ENCODE assay signal across 19 mouse cellular contexts in genomic region chr14:120374786-120375185, GRCm38 (mm10).
A peak's percentile ranks its signal among the peaks of the same experiment; 100 is the strongest.
DNase-seq lines count a peak whose midpoint lies in the region; ATAC-seq and TF ChIP-seq lines count a peak whose summit lies in the region.
"Had no signal": no experiment of that assay in that cellular context is flagged by ENCODE, and none has a peak within 500 bp of the region (broad histone marks: within the 10 kb centered on the region; RNA-seq: fewer than 3 reads in every experiment).

No protein-coding gene starts in this region.

- H3K4me2 ChIP-seq in myocyte (ENCODE audit: low read depth) = no peak overlapping the region
- H3K4me2 ChIP-seq in hindbrain, embryonic 13.5 days = no peak overlapping the region
- H3K4me2 ChIP-seq: embryonic facial prominence, embryonic 15.5 days; limb, embryonic 13.5 days; midbrain, embryonic 12.5 days had no signal

- H3K79me2 ChIP-seq in myocyte (ENCODE audit: control insufficient read depth, insufficient read depth) = peaks cover 94% of the 10 kb centered on the region

- no peaks in the 10 kb centered on the region for H3K27me3 ChIP-seq in myocyte (ENCODE audit: control insufficient read depth, insufficient read depth, insufficient read length)
- no peaks in the 10 kb centered on the region for H3K27me3 ChIP-seq in hindbrain, embryonic 13.5 days
- H3K27me3 ChIP-seq: CH12.LX; embryonic facial prominence, embryonic 15.5 days; limb, embryonic 13.5 days had no signal

- H3K27ac ChIP-seq in hindbrain, embryonic 13.5 days = no peak overlapping the region
- H3K27ac ChIP-seq: hindbrain, postnatal 0 days; limb, embryonic 13.5 days; liver, embryonic 14.5 days; midbrain, embryonic 12.5 days had no signal

- no peak overlapping the region for H3K9ac ChIP-seq in hindbrain, embryonic 13.5 days
- H3K9ac ChIP-seq: embryonic facial prominence, embryonic 15.5 days; limb, embryonic 13.5 days; liver, embryonic 14.5 days; midbrain, embryonic 12.5 days had no signal

- H3K4me1 ChIP-seq in hindbrain, embryonic 13.5 days (replicated peaks) = 0 out of 2 replicates have a peak, but pooled peaks cover 11% of the 10 kb centered on the region
- H3K4me1 ChIP-seq: midbrain, embryonic 12.5 days had no signal

- H3K36me3 ChIP-seq in myocyte (ENCODE audit: control insufficient read depth, insufficient read depth) = peaks cover 4% of the 10 kb centered on the region
- no peaks in the 10 kb centered on the region for H3K36me3 ChIP-seq in hindbrain, embryonic 13.5 days
- H3K36me3 ChIP-seq: midbrain, embryonic 12.5 days had no signal

- peak; percentile 4 for TF ChIP-seq POLR2A in myocyte (IDR thresholded peaks at IDR 0.05; ENCODE audit: insufficient read length, low read depth)

- no peak overlapping the region for H3K4me3 ChIP-seq in myocyte
- H3K4me3 ChIP-seq in hindbrain, embryonic 13.5 days = no peak overlapping the region
- H3K4me3 ChIP-seq: embryonic facial prominence, embryonic 15.5 days; limb, embryonic 13.5 days; midbrain, embryonic 12.5 days had no signal

- H3ac ChIP-seq in myocyte (ENCODE audit: control insufficient read depth, insufficient read length) = no peak overlapping the region

- H3K9me3 ChIP-seq in hindbrain, embryonic 13.5 days = no peaks in the 10 kb centered on the region
- H3K9me3 ChIP-seq: embryonic facial prominence, embryonic 15.5 days; limb, embryonic 13.5 days; midbrain, embryonic 12.5 days had no signal

- ATAC-seq in hindbrain, embryonic 13.5 days (ENCODE audit: low FRiP score) = no peak
- ATAC-seq: hindbrain, postnatal 0 days; intestine, postnatal 0 days had no signal

- peak; percentile 55 for DNase-seq in layer of hippocampus, adult 11-12 months (ENCODE audit: low spot score)
- DNase-seq in layer of hippocampus, postnatal 14 days (ENCODE audit: low spot score in 2 of 2) = no peak
- peak; percentile 84 for DNase-seq in right cerebral cortex, adult 18-20 months
- DNase-seq in right cerebral cortex, postnatal 14 days = no peak
- DNase-seq in lung, postnatal 14 days = no peak
- DNase-seq: adrenal gland, postnatal 36 days; cerebellum, adult 18-20 months; cerebellum, postnatal 25 days; gastrocnemius, postnatal 14 days; thymus, postnatal 4 days had no signal

- WGBS in hindbrain, embryonic 13.5 days = 97% methylated on average over 14 of the region's 14 CpGs

TF ChIP-seq in myocyte, 11 proteins besides CTCF, POLR2A, EP300 and RAD21:
- TF ChIP-seq CEBPB (IDR thresholded peaks at IDR 0.05; ENCODE audit: insufficient read depth, poor library complexity, severe bottlenecking) (no peak), SRF (IDR thresholded peaks at IDR 0.05; ENCODE audit: control insufficient read depth, insufficient read length, low read depth) (no peak), POLR2AphosphoS2 (IDR thresholded peaks at IDR 0.05; ENCODE audit: insufficient read length, low read depth) (no peak), TCF12 (IDR thresholded peaks at IDR 0.05; ENCODE audit: insufficient read depth, poor library complexity, severe bottlenecking) (no peak), MAX (IDR thresholded peaks at IDR 0.05; ENCODE audit: low read depth) (no peak), TCF3 (IDR thresholded peaks at IDR 0.05; ENCODE audit: insufficient read length, low read depth) (no peak), MYOD1 (IDR thresholded peaks at IDR 0.05; ENCODE audit: control insufficient read depth in 1 of 3, insufficient read length in 2 of 3, low read depth in 2 of 3) (no peak), USF1 (IDR thresholded peaks at IDR 0.05; ENCODE audit: low read depth) (no peak), REST (IDR thresholded peaks at IDR 0.05; ENCODE audit: insufficient read depth, insufficient read length) (no peak), MYOG (IDR thresholded peaks at IDR 0.05; ENCODE audit: control insufficient read depth in 1 of 3, insufficient read depth in 1 of 3, insufficient read length in 2 of 3, low read depth in 2 of 3) (no peak), E2F4 (IDR thresholded peaks at IDR 0.05; ENCODE audit: insufficient read depth) (no peak)

Comparison
In these comparisons a context has a peak if more than half of its experiments do, and no peak if none do; other contexts are left out.
1. DNase-seq: peak in layer of hippocampus, adult 11-12 months (single experiment) and right cerebral cortex, adult 18-20 months (single experiment); none in layer of hippocampus, postnatal 14 days (0 of 2), right cerebral cortex, postnatal 14 days (single experiment) and lung, postnatal 14 days (single experiment).